Mouse (Mus musculus) kidney, adult 8-10 months (tissue): ENCODE measurements around the gene Tbc1d24.

ENCODE experiments used
- DNase-seq, 2 experiments: peaks; one replicate each; pipeline ENCODE4 v3.0.0; 2022

Gene Tbc1d24

DNA sequence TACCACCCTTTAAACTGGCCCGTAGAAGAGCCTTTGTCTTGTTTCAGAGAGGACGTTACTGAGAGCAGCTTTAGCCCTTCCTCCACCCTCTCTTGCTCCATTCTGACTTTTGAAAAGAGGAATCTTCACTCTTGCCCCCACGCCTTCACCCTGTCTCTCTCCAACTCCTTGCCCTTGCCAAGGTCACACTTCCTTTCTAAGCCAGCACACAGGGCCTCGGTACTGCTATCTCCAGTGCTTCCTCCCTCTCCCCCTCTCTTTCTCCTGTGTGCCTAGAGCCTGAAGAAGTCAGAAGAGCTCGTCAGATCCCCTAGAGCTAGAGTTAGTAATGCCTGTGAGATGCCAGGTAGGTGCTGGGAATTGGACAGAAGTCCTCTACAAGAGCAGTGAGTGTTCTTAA, 34.6 kb downstream of the Tbc1d24 start:
- DNase-seq = no peak

- no peak for DNase-seq
Observed at GRCm38 (mm10) chr17:24170125-24170524, 35.2 kb downstream of the Tbc1d24 start.

- DNase-seq = peak; percentile 95 to 97
Observed at GRCm38 (mm10) chr17:24169317-24170065, 35.9 kb downstream of the Tbc1d24 start, which contains the start of gene Atp6v0c. TSS of gene Atp6v0c (minus strand) at chr17:24169702.

DNA sequence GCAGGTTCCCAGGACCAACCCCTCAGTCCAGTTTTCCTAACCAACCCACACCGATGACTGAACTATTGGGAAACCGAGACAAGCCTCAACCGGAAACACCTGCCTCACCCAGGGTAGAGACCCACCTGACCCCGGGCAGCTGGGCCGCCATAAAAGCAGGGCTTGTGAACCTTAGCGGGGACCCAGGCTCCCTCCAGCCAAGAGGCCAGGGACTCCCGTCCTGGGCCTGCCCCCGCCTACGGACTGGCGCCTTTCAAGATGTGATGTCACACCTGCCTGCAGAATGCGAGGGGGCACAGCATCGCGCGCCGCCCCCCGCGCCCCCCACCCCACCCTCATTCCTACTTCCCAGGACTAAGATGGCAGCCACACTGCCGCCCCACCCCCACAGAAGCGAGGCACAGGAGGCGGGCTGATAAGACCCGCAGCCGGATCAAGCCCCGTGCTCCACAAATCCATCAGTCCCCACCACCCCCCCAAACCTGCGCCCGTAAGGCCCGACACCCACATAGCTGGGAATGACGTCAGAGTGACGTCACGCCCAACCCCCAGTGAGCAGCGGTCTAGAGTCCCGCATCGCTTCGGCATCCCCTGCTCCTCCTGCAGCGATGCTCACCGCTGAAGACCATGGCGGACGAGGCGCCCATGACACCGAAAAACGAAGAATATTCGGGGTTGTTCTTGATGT, 36.6 kb downstream of the Tbc1d24 start:
- peak; percentile 49 to 63 for DNase-seq

- DNase-seq = peak in 1 of 2 experiments; percentile 28
Observed at GRCm38 (mm10) chr17:24167891-24168505, 37.4 kb downstream of the Tbc1d24 start.

DNA sequence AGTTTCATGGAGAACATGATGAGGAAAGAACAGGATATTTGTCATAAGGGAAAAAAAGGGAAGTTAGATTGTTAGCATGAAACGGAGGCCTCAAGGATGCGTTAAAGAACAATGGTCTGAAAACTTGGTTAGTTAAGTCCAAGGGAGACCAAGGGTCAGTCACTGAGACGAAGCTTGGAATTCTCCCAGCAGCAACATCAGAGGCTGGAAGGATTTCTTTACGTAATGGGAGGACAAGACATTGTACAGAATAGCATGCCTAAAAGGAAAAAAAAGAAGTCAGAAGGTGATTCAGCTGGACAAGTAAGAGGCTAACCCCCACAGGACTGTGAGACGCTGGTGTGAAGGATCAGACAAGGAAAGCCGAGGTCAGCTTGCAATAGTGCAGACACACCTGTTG, 38.2 kb downstream of the Tbc1d24 start:
- DNase-seq = peak in 1 of 2 experiments; percentile 45

DNA sequence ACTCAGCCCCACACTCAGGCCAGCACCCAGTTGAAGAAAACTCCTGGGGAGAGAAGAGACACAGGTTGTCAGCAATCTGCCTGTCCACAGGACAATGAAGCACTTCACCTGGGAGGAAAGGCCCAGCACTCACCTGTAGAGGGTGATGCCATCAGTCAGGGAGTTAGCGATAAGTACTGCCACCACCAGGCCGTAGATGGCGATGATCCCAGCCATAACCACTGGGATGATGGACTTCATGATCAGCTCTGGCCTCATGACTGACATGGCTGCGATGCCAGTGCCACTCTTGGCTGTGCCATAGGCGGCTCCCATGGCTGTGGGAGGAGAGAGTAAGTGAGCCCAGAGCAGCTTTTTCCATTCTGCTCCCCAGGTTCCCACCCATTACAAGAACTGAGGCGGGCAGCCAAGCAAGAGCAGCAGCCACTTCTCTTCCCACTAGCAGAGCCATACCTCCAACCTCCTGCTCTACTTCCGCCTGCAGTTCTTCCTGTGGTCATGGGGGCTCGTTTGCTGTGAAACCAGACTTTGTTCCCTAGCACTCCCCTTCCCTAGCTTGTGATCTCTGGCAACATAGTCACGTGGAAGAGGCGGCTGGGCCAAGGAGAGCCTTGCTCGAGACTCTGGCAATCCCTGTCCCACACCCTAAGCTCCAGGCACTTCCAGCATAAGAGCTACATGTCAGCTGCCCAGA, 40.6 kb downstream of the Tbc1d24 start:
- DNase-seq = peak; percentile 76 to 82

DNA sequence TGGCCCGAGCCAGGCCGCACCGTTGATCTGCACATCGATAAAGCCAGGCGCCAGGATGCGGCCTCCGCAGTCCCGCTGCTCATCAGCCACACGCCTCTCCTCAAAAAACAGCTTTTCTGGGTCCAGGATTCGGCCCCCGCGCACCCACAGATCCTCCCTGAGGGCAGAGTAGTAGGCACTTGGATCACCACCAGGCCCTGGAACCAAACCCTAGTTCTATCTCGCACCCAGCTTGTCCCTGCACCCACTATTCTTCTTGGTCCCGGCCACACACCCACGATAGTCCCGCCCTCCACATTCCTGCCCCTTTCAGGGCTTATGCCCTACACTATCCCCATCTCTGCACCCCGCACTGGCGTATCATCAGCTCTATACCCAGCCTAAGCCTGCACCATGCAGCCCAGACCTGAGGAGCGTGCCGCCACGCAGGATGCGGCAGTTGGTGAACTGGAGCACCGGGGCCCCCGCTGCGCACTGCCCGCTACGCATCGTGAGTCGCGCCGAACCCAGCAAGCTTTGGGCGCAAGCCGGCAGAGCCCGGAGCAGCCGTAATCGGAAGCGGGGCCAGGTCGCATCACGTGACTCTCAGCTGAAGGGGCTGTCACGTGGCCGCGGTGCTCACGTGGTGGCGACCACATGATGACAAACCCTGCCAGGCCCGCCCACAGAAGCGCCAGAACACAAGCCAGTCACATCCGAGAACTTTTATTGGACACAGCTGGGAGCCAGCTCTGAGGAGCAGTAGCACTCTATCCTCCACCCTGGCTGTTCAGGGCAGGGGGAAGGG, 42.0 kb downstream of the Tbc1d24 start, which contains the start of gene Amdhd2:
Amdhd2 (minus strand) TSS at position 591 of the 787 bp plus-strand sequence.
- DNase-seq = peak; percentile 97 to 99

DNA sequence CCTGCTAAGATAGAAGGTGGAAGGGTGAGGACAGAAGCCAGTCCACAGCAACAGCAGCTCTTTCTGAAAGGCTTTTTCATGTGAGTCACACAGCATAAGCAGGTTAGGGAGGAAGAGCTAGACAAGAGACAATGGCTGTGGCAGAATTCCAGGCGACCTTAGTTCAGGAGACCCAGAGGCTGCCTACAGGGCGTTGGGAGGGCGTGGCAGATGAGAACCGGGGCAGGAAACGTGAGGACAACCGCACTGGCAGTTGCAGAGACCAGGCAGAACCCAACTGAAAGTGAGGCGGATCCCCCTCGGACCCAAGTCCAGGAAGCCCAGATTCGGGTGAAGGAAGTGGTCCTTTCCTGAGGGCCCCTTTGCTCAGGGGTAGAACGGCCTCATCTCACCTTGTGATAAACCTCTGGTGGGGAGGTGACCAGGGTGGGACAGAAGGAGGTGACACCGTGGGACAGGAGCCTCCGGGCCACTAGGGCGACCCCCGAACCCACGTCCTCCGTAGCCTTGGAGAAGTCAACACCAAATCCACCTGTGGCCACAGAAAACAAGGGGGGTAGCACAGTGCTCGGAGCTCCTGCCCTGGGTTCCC, 42.7 kb downstream of the Tbc1d24 start:
- peak; percentile 87 to 91 for DNase-seq

GRCm38 (mm10) chr17:24161466-24161865, 43.9 kb downstream of the Tbc1d24 start:
- no peak for DNase-seq

GRCm38 (mm10) chr17:24157526-24157925, 47.8 kb downstream of the Tbc1d24 start:
- no peak for DNase-seq

DNA sequence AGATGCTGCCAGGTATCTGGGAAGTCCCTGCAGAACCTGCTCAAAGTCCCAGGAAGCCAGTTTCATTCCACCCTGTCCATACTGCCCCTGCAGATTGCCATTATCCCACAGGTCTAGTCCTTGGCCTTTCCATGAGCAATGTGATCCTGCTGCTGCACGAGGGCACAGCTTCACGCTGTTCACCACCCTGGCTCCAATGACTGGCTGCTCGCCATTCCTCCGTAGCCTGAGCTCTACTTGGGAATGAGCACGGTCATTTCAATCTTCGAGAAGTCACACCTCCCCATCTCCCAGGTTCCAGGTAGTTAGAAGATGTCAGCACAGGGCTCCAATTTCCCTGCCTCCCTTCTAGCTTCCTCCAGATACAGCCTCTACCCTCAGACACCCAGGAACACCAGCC, 48.2 kb downstream of the Tbc1d24 start:
- DNase-seq = no peak

GRCm38 (mm10) chr17:24156394-24156793, 49.0 kb downstream of the Tbc1d24 start:
- no peak for DNase-seq

DNA sequence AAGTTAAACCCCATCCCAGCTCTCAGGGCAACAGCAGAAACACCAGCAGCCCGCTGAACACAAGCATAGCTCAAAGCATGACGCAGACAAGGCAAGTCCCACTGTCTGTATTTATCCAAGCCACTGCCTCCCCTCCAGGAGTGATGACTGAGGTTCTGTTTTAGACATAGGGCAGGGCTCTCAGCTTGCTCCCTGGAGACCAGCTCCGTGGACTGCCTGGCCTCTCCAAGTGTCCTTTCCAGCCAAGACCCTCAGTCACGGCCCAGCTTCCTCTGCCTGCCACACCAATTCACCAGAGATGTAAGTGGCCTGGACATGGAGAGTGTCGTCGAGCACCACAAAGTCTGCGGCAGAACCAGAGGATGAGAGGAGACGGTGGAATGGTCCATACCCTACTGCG, 49.6 kb downstream of the Tbc1d24 start:
- no peak for DNase-seq

DNA sequence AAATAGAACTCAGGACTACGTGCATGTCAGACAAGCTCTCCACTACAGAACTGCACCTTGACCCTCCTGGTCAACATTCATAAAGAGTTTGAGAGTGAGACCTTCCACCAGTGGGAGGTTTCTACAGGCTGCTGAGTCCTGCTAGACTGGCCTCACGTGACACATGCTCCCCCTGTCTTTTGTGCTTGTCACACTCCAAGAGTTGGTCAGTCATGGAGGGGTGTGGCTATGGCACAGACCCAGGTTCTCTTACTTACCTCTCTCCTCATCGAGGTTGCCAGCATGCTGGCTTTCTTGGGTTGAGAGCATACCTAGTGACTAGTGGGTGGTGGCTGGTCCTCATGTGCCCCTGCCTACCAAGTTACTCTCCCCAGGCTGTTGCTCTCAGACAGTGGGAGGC, 50.9 kb downstream of the Tbc1d24 start:
- peak; percentile 92 to 93 for DNase-seq

DNA sequence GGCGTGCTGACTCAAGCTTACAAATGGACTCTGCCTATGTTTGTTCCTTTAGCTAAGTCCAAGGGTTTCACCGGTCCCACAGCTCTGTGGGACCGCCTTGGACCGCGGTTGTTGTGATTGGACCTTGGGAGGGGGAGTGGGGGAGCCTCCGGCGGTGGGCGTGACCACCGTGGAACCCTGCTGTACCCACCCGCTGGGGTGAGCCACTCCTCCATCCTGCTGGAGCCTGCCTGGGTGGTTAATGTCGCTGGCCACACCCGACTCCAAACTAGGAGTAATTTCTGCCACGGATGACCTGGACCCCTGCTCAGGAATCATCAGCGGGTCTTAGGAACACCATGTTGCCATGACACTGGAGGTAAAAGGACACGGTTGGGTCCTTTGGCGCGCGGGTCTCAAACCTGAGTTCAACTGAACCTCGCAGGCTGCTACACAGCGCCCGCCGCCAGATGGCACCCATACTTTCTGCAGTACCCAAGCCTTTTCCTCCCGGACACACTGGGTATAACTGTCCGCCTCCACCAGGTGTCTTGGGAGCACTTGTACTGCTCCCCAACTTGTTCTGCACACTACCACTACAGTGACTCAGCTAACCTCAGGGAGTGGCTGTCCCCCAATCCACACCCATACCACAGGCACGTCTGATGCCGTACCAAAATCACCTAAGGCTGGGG, 53.3 kb downstream of the Tbc1d24 start:
- peak; percentile 82 to 90 for DNase-seq

DNA sequence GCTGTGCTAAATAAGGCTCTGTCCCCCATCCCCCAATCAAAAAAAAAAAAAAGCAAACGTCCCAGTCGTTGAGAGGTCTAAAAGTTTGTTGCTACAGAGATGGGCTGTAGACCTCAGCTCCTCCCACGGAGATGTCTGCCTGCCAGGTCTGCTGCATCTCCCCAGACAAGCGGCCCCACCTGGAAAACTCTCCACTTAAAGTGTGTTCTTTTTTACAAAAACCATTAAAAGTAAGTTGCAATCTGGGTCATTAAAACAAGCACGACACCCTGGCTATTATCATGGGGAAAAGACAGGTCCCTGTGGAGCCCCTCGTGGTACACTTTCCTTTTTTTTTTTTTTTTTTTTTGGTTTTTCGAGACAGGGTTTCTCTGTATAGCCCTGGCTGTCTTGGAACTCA, 54.0 kb downstream of the Tbc1d24 start:
- no peak for DNase-seq

- DNase-seq = no peak
Observed at GRCm38 (mm10) chr17:24150824-24151223, 54.5 kb downstream of the Tbc1d24 start, which contains the start of gene Pdpk1. TSS of gene Pdpk1 (minus strand) at chr17:24150924.

- no peak for DNase-seq
Observed at GRCm38 (mm10) chr17:24149421-24149820, 55.9 kb downstream of the Tbc1d24 start.

DNA sequence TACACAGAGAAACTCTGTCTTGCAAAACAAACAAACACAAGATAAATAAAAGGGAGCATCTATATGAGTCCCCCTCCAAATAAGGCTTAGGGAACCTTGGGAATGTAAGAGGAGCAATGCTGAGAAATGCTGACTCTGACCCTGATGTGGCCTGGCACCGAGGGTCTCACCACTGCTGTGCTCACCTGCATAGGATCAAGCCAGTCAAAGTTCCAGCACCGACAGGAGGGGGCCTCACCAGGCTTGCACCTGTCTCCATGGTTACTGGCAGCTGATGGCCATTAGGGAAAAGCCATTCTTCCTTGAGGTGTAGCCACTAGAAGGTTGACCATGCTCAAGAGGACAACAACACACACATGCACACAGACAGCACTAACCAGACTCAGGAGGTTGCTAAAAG, 62.5 kb downstream of the Tbc1d24 start:
- no peak for DNase-seq

DNA sequence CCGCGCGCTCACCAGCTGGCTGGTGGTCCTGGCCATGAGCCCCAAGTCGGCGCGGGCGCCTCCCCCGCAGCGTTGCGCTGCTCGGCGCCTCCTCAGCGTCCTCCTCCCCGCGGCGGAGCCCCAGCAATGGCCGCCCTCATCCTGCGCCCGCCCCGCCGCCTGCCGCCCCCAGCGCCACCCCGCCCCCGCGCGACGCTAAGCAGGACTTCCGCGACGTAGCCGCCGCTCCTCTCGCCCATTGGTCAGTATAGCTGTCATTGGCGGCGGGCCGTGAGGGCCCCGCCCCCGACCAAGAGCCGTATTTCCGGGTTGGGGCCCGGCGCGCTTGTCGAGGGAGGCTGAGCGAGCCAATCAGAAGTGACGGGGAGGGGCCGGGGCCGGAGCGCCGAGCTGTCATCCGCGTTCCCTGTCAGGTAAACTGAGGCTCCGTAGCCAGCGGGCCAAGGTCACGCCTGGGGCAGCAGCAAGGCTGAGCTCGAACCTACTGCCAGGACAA, 63.9 kb downstream of the Tbc1d24 start:
- DNase-seq = peak; percentile 96 to 98
